Mouse (Mus musculus): ENCODE results near the gene Ralgds.

The Ralgds gene

GRCm38 (mm10) chr2:28569903-28570302 lies 57.0 kb downstream of the Ralgds start:
- no peak for DNase-seq

GRCm38 (mm10) chr2:28575341-28575740 lies 62.4 kb downstream of the Ralgds start:
- DNase-seq = peak; percentile 12

DNA sequence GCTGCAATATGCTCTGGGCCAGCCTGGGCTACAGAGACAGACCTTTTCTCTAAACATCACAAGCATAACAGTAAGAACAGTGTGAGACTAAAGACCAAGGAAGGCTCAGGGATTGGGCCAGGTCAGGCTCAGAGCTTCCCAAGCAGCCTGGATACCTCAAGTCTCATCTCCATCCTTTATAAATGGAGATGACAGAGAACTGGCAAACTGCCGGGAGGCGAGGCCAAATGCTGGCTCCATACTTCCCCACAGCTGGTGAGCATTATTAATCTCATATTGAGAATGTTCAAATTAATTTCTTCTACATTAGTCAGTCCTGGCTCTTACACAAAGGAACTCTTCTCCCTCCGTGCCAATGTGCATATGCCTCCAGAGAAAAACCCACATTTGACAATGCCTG lies 63.9 kb downstream of the Ralgds start:
- DNase-seq = no peak

DNA sequence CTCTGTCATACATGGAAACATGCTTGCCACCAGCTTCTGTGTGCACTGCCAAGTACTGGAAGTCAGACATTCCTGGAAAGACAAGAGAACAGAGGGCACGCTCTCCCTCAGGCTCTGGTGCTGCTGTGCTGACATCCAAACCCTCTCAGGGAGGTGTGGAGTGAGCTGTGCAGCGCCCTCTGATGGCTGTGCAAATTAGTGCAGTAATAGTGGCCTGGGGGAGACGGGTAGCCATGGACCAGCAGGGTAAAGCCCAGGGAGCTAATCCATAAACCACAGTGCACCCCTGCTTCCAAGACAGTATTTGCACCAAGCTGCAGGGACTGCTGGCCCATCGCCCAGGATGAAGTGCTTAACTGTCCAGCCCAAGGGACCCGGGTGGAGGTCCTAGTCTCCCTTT lies 65.1 kb downstream of the Ralgds start:
- peak; percentile 30 for DNase-seq

- peak; percentile 95 for DNase-seq
These were observed 69.9 kb downstream of the Ralgds start for GRCm38 (mm10) chr2:28582647-28583353.

GRCm38 (mm10) chr2:28583651-28584050 lies 70.7 kb downstream of the Ralgds start, which contains the start of gene Gtf3c5:
Gene Gtf3c5 (minus strand): TSS chr2:28583751.
- no peak for DNase-seq

- DNase-seq = peak; percentile 92
These were observed 72.2 kb downstream of the Ralgds start for GRCm38 (mm10) chr2:28585043-28585571.

DNA sequence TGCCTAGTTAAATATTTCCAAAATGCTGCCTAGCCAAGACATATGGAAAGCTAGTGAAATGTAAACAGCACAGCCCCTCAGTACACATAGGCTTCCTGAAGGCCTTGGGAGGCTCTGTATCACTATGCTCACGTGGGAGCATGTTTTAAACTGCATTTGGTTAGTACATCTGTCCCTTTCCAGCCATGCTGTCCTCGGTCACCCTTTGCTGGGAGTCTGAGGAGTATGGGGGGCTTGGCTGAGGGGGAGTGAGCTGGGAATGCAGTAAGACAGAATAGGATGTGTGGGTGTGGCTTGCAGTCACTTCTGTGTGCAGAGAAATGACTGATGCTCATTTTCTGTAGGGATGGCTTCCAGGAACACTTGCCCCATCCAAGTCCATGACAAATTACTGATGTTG lies 72.8 kb downstream of the Ralgds start:
- DNase-seq = no peak

DNA sequence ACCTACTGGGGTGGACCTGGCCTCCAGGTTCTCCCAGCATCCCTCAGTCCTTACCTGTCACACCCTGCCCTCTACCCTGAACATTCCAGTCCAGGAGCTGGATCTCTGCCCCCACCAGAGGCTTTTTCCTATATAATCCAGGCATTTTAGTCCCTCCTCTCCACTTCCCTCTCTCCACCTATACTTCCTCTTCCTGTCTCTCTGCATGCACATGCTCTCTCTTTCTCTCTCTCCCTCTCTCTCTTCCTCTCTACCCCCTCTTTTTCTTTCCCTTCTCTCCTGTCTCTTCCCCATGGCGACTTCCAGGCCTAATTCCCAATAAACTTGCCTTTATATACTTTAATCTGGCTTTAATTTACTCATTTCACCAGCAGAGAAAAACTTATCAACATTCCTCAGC lies 75.6 kb downstream of the Ralgds start:
- no peak for DNase-seq

DNA sequence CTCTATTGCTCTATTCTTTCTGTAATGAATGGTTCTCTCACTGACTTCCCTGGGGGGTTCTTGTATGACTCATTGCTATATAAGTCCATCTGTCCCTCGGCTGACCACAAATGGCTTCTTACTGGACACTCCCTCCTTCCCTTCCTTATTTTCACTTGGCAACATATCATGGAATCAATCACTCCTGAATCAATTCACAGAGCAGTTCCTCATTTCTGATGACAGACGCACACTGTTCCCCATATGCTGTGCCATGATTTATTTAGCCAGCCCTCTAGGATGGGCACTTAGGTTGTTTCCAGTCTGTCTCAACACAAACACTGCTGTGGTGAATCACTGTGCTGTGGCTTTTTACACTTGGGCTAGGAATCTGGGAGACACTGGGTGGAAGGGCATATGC lies 78.6 kb downstream of the Ralgds start:
- DNase-seq = no peak

DNA sequence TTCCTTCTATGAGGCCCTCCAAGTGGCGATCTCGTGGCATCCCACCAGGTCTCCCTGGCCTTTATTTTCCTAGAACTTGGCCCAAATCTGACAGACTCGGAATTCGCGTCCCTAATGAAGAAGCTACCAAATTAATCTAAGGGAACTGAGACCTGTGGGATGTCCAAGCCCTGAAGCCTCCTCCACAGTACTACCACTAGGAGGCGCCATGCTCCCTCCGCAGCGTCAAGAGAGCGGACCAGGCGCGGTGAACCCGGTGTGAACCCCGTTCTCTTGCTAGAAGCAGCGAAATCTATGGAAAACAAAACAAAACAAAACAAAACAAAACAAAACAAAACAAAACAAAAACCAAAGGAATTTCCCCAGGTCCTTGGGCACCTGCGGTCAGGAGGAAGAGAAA lies 79.9 kb downstream of the Ralgds start:
- peak; percentile 72 for DNase-seq

DNA sequence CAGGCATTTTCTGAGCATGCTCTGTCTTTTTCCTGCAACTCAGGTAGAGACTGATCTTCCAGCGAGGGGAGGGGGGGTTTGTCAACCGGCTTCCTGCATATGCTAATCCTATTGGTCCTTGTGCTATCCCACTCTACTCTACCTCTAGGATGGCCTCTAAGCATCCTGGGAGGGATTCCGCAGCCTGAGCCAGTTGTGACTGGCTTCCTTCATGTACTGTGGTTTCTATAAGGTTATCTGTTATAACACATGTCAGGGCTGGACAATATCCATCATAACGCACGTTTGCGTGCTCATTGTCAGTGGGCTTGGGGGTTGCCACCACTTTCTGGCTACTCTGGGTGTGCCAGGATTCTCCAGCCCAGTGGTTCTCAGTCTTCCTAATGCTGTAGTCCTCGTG lies 83.1 kb downstream of the Ralgds start:
- DNase-seq = no peak

DNA sequence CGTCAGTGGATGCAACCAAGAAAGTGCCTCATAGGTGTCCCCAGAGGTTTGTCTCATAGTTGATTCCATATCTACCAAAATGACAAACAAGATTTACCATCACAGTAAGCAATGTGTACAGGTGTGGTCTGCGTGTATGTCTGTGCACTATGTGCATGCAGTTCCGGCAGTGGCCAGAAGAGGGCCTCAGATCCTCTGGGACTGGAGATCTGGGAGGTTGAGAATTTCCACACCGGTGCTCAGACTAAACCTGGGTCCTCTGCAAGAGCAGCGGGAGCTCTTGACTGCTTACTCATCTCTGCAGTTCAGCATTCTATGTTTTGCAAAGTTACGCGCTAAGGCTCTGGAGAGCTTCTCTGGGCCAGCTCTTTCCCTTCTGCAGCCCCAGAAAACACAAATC lies 84.1 kb downstream of the Ralgds start:
- no peak for DNase-seq

DNA sequence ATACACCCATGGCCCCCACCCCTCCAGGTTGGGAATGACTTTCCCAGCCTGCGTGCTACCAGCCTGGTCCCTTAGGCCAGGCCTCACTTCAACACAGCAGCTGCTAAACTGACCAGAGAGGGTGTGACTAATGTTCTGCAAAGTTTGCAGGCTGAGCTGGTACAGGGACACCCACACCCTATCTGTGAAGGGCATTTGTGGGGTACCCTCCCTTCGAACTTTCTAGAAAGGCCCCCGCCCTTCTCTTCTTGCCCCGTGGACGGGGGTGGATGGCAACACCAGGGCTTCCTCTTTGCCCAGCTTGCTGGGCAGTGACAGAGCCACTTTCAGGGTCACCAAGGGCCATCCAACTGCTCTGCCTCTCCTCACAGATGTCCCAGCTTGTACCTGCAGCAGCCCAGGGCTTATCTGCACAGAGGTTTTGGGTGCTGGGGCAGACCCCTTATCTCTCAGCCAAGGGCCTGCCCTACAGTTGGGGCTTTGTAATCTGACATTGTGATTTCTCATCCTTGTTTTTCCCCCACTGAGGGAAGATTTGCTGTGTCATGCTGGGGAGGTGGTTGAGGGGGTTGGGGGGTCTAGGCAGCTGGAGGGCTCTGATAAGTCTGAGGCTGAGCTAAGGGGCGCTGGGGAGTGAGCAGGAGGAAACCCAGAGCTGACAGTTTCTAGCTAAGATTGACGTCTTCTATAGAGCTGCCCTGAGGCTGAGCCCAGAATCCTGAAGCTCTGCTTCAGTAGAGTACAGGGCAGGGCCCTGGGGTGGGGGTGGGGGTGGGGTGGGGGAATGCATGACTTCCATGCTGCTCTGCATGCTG lies 85.0 kb downstream of the Ralgds start:
- DNase-seq = no peak

- DNase-seq = no peak
These were observed 86.0 kb downstream of the Ralgds start for GRCm38 (mm10) chr2:28598692-28599568.

GRCm38 (mm10) chr2:28599569-28599900 lies 86.6 kb downstream of the Ralgds start:
- no peak for DNase-seq

DNA sequence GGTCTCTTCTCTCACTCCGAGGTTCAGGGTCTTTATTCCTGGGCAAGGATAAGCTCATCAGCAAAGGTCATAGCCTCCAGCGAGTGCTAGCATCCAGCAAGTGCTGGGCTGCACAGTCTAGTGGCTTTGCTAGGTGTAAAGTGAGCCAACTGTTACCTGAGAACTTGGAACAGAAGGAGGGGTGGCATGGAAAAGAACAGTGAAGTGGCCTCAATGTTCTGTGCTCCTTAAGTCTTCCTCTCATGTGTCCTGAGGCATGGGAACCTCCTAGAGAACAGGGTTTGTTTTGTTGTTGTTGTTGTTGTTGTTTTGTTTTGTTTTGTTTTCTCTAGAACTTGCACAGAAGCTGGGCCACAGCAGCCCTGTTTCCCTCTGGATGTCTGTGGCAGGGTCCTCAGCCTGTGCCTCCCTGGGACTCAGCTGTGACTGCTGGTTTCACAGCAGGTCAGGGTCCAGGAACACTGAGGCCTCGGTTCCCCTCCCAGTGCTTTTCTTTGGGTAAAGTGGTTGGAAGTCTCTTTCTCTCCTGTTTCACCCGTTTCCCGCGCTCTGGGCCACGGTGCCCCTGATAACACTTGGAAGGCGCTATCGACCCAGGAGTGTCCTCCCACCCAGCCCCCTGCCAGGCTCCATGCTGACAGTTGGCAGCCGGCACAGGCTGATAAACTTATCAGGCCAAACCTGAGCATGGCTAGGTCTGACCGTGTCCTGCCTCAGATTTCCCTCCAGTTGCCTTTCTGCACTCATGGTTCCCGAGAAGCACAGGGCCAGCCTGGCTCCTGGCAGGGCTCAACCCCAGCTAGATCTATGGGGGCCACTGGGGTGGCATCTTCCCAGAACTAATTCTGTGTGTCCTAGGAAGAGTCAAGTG lies 89.0 kb downstream of the Ralgds start:
- DNase-seq = no peak
